Mouse (Mus musculus): Measurements from ENCODE around the gene Rap1b.

Gene Rap1b

DNA sequence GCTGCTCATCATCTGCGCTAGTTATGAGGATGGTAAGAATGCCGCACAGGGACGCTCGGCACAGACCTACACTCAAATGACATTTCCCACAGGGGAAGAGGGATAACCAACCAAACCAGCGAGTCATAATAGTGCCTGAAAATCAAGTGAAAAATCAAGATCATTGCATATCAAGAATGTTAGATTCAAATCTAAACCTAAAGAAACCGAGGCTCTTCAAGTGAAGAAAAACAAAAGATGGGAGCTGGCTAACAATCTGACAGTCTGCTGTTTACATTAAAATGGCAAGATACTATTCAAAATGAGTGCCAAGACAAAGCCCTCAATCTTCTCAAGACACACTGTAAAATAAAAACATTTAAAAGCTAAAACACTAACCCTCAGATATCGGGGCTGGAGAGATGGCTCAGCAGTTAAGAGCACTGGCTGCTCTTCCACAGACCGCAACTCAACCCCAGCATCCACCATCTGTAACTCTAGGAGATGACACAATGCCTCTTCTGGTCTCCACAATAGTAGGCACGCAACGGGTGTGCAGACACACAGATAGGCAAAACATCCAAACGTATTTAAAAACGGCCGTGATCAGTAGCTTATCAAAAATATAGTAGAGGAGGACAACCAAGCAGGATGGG, 61.9 kb downstream of the Rap1b start:
- WGBS = 96% methylated on average over 13 of the region's 13 CpGs

DNA sequence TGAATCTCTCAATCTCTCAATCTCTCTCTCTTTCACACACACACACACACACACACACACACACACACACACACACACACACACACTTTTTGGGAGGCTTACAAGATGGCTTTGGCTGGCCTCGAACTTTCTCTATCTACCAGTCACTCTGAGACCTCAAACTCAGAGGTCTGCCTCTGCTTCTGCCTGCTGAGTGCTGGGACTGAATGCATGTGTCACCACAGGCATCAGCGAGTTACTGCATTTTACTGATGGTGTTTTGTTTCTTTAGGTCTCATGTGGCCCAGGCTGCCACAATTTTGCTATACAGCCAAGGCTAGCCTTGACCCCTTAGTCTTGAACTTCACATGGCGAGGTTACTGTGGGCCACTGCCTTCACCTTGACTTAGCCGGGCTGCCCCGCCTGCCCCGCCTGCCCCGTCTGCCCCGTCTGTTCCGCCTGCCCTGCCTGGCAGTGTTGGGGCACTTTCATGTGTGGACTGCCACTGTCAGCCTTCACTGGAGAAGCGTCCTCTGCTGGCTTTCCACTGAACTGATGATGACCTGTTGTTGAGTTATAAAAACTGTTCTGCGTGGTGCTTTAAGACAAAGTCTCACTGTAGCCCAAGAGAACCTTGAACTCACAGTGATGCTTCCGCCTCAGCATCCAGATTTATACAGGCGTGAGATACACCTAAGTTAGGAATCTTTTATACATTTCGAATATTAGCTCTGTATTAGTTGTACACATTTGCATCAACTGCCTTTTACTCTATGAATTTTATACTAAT, 63.2 kb downstream of the Rap1b start:
- WGBS = 94% methylated on average over 14 of the region's 14 CpGs

DNA sequence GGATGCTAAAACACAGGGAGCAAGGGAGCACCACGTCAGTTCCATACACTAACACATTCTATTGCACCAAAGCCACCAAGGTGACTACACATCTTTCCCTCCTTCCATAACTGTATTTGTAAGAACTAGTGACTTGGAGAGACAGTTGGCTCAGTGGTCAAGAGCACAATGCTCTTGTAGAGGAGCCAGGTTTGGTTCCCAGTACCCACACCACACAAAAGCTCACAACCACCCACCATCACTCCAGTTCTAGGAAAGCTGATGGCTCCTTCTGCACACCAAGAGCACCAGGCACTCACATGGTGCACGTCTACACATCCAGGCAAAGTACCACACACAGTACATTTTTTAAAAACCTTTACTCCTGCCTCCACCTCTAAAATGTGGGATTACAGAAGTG, 63.8 kb downstream of the Rap1b start:
- 90% methylated on average over 2 of the region's 2 CpGs for WGBS

DNA sequence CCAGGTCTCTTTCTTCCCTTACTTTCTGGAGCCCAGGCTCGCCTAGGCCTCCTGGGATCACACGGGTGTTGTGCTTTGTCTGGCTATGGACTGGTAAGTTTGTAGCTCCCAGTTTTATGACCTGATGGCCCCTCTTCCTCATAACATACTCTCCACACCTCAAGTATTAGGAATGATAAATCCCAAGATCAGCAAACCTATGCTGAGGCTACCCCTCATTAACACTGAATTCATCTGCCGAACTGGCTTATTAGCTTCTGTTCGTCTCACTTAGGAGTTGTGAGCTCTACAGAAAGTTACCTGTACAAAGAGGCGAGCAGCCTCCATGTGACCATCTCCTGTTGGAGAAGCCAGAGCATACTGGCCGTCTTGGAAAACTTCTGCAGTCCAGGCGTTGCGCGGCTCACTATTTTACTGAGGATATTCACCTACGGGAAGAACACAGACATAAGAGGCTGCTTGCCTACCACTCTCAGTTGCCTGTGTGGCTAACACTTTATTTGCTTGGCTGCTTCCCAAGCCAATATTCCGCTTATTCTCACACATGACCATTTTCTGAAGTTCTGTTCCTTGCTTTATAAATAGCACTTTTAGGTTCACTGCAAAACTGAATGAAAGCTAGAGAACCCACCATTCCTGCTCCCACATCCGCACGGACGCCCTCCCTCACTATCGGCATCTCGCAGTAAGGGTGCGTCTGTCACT, 64.7 kb downstream of the Rap1b start:
- WGBS = 96% methylated on average over 17 of the region's 17 CpGs

DNA sequence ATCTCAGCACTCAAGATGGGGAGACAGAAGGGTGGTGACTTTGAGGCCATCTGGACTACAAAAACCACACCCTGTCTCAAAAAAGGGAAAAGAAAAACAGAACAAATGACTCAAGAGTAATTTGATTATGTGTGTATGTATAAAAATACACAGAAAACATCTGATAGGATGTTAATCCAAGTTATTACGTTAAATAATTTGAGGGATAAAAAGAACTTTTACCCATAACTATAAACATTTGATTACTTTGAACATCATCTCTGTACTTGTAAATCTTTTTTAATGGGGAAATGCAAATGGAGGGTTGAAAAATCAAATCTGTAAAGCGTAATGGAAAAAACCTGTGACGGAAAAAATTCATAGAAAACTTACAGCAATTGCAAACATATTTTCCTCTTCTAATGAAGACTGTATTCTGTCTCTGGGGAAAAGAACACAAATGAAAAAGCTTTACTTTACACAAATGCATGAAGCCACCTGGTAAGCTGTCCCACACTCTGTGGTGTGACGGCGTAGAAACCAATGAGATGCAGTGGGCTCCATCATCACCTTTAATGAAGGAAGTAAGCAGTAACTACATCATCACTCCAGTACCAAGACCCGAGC, 65.4 kb downstream of the Rap1b start:
- WGBS = 93% methylated on average over 6 of the region's 6 CpGs

DNA sequence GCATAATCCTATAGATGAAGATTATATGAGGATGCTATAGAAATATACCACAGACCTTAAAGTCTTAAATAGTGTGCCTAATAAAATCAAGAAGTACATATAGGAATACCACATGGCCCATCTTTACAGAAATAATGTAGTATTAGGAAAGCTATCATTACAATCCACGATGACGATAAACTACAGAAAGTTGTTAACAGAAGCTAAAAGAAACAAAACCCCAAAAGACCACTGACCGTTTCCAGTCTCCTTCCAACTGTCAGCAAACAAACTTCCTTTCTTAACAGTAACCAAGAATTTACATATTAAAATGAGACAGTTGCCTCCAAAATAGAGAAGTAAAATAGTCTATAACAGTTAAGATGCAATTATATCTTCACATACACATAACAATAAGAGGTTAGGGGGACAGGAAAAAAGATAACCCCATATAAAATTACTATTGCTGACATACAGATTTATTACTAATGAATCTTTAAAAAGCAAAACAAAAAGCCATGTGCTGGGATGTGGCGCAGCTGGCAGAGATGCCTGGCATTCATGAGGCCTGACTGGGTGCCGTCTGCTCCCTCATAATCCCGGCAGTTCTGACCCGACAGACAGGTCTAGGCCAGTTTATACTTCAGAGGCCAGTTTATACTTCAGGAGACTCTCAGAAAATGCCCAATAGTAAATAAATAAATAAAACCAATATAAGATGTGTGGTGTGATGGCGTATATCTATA, 66.1 kb downstream of the Rap1b start:
- 82% methylated on average over 8 of the region's 8 CpGs for WGBS

DNA sequence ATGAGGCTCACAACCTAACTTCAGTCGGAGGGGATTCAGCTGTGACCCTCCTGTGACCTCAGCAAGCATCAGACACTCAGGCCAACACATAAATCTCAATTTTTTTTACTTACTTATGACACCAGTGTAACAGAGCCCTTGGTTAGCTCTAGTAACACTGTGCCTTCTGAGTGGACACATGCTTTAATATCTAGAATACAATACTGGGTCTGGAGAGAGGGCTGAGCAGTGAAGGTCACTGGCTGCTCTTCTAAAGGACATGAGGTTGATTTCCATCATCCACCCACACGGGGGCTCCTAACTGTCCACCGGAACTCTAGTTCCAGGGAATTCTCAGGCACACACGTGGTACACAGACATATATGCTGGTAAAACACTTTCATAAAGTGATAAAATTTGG, 66.9 kb downstream of the Rap1b start:
- 91% methylated on average over 4 of the region's 4 CpGs for whole genome bisulfite sequencing

DNA sequence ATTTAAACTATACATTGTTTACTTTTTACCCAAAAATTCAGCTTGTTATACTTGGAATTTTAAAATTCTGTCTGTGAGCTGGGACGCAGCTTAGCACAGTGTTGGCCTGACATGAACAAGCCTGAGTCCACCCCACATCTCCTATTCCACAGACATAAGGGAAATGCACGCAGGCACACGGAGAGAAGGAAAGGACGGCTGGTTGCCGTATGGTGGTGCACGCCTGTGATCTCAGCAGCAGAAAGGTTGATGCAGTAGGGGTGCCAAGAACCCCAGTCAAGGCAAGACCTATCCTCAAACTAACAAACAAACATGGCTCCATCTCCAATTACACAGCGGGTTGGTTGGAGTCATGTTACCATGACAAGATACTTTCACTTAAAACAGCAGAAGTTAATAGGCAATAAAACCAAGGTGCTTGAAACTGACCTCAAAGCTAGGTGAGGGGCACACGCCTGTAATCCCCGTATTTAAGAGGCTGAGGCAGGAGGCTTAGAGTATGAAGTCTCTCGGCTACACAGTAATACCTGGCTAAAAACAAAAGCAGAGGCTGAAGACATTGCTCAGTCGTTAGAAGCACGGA, 67.4 kb downstream of the Rap1b start:
- WGBS = 96% methylated on average over 12 of the region's 12 CpGs

DNA sequence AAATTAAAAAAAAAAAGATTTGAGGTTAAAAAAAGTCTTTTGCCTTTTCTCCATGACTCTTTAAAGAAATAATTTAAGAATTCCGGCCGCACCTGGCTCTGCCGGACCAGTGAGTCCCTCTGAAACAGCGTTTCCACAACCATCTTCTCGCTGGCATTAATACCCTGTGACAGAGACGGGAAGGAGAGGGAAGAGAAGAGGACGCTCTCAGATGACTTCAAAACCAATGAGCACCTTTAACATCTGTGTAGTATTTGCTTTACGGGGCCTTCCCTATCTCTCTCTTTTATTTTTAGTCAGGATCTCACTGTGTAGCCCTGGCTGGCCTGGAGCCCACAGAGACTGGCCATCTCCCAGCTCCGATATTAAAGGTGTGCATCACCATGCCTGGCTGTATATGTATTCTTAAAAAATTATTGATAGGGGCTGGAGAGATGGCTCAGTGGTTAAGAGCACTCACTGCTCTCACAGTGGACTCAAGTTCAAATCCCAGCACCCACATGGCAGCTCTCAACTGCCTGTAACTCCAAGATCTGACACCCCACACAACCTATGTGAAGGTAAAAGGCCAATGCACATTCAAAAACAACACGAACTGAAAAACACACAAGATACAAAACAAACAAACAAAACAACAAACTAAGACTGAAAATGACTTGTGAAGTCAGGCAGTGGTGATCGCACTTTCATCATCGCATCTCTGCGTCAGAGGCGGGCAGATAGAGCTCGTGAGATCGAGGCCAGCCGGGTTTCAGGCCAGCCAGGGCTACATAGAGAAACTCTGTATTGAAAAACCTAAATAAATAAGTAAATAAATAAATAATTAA, 68.1 kb downstream of the Rap1b start:
- 94% methylated on average over 17 of the region's 17 CpGs for WGBS

DNA sequence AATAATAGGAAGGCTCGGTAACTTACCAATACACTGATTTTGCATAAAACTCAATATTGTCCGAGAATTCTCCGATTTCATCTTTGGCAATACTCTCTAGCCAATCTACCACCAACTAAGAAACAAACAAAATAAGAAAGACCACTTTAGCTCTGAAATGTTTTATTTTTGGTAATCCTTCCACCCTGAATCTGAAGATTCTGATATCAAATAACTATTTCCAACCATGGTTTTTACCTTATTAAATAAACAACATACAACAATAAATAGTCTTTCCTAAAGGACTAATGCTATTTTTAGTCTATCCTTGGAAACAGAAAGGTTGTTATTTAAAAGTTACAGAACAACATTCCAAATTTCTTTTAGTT, 68.7 kb downstream of the Rap1b start:
- 96% methylated on average over 3 of the region's 3 CpGs for WGBS

DNA sequence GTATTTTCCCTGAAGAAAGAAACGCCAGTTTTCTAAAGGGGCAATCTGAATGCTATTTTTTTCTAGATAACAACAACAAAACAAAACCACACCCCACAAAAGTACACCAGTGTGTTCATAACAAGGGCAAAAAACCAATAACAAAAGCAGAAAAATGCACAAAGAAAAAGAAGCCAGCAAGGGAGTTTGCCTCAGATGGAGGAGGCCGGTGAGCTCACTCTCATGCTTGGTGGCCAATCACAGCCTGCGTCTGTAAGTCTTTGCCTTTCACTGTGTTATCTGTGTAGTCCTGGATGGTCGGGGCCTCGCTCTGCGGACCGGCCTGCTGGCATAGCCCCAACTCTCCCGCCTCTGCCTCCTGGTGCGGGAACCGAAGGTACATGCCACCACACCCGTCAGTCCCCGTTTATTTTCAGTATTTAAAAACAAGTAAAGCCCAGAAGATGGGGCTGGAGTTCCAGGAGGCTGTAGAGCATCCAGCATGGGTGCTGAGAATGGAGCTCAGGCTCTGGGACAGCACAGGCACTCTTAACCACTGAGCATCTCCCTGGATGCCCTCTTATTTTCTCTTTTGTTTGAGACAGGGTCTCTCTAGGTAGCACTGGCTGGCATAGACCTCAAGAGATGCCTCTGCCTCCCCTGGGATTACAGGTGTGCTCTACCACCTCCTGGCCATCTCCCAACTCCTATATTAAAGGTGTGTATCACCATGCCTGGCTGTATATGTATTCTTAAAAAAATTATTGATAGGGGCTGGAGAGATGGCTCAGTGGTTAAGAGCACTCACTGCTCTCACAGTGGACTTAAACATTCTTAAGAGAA, 69.3 kb downstream of the Rap1b start:
- 82% methylated on average over 12 of the region's 12 CpGs for WGBS

DNA sequence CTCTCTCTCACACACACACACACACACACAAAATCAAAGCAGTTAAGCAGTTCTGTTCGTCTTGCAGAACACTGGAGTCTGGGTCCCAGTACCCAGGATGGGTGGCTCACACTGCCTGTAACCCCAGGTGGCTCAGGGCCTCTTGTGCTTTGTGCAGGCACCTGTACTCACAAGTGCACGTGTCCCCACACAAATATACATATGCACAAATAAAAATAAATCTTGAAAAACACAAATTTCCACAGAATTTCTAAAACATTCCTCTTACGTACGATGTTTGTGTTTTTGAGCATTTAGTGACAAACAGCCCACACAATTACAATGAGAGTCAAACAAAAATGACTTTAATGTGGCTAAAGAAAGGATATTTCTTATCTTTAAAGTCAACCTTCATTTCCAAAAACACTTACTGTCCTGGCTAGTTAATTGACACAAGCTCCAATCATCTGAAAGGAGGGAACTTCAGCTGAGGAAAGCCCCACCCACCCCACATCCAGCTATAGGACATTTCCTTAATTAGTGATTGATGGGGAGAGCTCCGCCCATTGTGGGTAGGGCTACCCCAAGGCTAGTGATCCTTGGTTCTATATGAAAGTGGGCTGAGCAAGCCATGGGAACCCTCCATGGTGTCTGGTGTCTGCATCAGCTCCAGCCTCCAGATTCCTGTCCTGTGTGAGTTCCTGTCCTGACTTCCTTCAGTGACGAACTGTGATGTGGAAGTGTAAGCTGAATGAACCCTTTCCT, 70.3 kb downstream of the Rap1b start:
- WGBS = 91% methylated on average over 6 of the region's 6 CpGs

DNA sequence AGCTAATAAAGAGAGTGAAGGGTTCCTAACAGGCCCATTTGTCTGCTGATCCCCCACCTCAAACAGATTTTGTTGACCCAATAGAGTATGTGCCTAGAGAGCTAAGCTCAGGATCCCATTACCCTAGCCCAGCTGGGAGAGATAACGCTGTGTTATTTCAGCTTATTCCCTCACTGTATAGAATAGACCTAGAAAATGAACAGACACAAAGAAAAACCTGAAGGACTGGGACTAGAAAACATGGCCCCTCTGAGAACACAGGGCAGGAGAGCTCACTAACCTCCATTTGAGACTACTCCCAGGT, 71.1 kb downstream of the Rap1b start:
- WGBS = 100% methylated on average over 1 of the region's 1 CpGs

DNA sequence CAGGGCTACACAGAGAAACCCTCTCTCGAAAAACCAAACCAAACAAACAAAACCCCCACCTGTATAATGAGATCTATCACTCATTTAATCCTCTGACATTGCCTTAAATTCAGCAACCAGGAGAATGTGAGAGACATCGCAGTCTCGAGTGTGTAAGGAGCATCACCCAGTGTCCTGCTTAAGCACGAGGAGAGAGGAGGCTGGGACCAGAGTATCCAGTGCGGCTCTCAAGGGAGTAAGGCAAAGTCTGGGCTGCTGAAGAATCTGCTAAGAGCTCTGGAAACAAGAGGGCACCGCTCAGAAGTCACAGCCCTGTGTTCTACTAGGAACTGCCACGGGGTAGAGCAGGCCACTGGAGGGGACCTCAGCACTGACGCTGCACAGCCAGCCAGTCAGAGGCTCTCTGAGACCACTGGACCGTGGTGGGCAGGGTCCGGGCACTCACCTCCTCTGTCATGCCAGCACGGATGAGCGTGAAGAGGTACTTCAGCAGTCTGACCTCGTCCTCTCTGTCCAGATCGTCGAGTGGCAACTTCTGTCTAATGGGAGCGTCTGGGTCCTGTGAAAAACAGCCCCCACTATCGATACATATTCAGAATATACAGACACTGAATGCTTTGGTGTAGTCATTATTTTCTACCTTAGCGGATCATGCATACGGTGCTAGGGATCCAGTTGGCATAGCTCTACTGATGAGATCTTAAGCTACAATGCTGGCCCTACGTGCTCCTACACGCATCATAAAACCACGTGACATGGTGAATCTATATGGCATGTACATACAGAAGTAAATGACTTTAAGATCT, 71.6 kb downstream of the Rap1b start:
- WGBS = 95% methylated on average over 22 of the region's 22 CpGs

DNA sequence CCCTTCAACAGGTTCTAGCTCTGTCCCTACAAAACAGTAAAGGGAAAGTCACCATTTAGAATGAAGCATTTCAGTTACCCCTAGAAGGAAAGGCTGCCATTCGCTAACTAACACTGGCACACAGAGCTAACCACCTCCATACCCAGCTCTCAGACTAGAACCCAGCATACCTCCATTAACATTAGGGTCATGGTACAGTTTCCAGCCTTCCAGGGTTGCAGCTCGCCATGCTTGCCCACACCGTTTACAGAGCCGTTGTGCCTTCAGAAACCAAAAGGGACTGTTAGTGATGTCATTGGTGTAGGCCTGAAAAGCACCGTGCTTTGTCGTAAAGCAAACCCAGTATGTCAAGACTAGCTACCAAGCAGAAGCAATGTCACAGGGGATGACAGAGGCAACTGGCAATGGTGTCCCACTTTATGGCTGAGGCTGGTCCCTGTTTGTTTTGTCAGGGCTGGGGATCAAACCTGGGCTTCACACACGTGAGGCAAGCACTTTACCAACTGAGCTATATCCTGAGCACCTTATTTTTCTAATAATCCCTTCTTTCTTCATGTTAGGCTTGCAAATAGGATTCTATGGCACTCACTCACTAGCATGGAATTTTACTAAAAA, 72.6 kb downstream of the Rap1b start:
- 97% methylated on average over 7 of the region's 7 CpGs for WGBS

DNA sequence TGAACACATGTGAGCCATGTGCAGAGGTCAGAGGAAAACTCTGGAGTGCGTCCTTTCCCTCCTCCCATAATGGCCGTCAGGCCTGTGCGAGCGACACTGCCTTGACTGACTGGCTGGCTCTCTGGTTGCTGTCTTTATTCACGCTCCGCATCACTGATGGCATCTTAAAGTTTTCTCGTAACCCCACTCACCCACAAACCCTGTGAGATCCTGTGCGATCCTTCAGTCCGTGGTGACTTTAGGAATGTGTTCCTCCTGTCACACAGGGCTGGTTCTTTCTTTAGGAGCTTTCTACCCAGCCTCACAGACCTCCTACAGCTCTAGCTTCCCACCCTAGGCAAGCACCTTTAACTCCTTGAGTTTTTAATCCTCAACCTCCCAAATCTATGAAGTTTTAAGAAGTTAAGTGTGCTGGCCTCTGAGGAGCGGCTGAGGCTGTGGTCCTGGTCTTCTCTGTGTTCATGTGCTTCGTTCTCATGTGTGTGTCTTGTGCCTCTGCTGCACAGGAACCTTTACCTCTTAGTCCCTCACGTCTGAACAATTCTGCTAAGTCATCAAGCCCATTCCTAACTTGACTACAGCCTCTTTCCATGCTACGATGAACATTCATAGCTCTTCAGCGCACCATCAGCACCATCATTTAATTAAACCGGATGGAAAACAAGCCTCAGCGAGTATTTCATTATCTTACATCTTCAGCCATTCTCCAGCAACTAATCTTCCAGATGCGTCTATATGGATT, 73.3 kb downstream of the Rap1b start:
- 93% methylated on average over 17 of the region's 17 CpGs for WGBS

DNA sequence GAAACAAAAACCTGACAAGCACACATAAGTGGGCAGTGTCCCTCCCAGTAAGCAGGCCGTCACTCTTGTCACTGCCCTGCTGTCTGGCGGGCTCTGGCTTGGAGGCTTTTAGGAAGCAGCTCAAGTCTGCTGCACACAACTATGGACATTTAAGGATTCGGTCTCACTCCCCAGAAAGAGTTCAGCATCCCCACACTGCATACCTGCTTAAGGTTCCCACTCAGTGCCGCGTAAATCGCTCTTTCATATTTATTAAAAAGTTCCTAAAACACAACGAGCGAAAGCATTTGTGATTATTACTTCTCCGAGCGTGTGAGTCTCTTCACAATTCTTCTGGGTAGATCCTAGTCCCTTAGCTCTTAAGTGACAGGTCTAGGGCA, 74.7 kb downstream of the Rap1b start:
- WGBS = 97% methylated on average over 10 of the region's 10 CpGs

Data from cerebral cortex, adult 2 months (tissue).